Mouse (Mus musculus): ENCODE measurements around the gene Ssh3. TPM values are rescaled to one million over a fixed set of nuclear protein-coding genes. Genes with fewer than 3 reads are reported as not detected.
A peak's percentile ranks its signal among the peaks of the same experiment; 100 is the strongest.
"Not testable (repeated sequence)": the region's sequence is repeated elsewhere in the genome, so short reads cannot be mapped to it uniquely, and the experiment has no call there.

Ssh3 gene
- polyA plus RNA-seq, 1 experiment from 2014 or later: 21.2 TPM

GRCm38 (mm10) chr19:4257897-4258252 lies 11.1 kb downstream of the Ssh3 start:
- H3K27me3 ChIP-seq (replicated peaks; ENCODE audit: control insufficient read depth, insufficient read depth, low read length): no peaks in the 10 kb centered on the region
- peak overlapping the region; percentile 69 for H3K9ac ChIP-seq (ENCODE audit: low read depth, low read length)
- peak overlapping the region; percentile 74 for H3K4me3 ChIP-seq (ENCODE audit: low read length)
- no peak overlapping the region for H3K27ac ChIP-seq (ENCODE audit: low read depth, low read length)
- peak overlapping the region; percentile 85 for H3K4me2 ChIP-seq (ENCODE audit: low read length)
- H3K4me1 ChIP-seq (ENCODE audit: control insufficient read depth, insufficient read depth, low read depth, low read length): peaks cover 5% of the 10 kb centered on the region
- no peaks in the 10 kb centered on the region for H3K9me3 ChIP-seq (ENCODE audit: control insufficient read depth, low read length)
- no peaks in the 10 kb centered on the region for H3K36me3 ChIP-seq (ENCODE audit: control insufficient read depth, insufficient read depth, low read length)
- 18% methylated on average over 12 of the region's 12 CpGs for WGBS
- ATAC-seq: no peak; the same call in 1 of the 2 replicates

GRCm38 (mm10) chr19:4257216-4257896 lies 11.6 kb downstream of the Ssh3 start:
- WGBS: under 1% methylated on average over 41 of the region's 41 CpGs
- peak; percentile 94 for ATAC-seq

GRCm38 (mm10) chr19:4255583-4256162 lies 13.3 kb downstream of the Ssh3 start:
- Histone ChIP-seq H3K4me3 (ENCODE audit: low read length) (no peak overlapping the region), H3K4me1 (ENCODE audit: control insufficient read depth, insufficient read depth, low read depth, low read length) (peaks cover 5% of the 10 kb centered on the region), H3K27me3 (replicated peaks; ENCODE audit: control insufficient read depth, insufficient read depth, low read length) (no peaks in the 10 kb centered on the region), H3K9ac (ENCODE audit: low read depth, low read length) (no peak overlapping the region), H3K27ac (ENCODE audit: low read depth, low read length) (no peak overlapping the region), H3K36me3 (ENCODE audit: control insufficient read depth, insufficient read depth, low read length) (no peaks in the 10 kb centered on the region), H3K9me3 (ENCODE audit: control insufficient read depth, low read length) (no peaks in the 10 kb centered on the region), H3K4me2 (ENCODE audit: low read length) (no peak overlapping the region)
- WGBS: 72% methylated on average over 11 of the region's 11 CpGs
- no peak for ATAC-seq

More at GRCm38 (mm10) chr19:4257216-4257896, 11.6 kb downstream of the Ssh3 start:
- Histone ChIP-seq H3K36me3 (ENCODE audit: control insufficient read depth, insufficient read depth, low read length) (no peaks in the 10 kb centered on the region), H3K4me2 (ENCODE audit: low read length) (peak overlapping the region; percentile 85), H3K27me3 (replicated peaks; ENCODE audit: control insufficient read depth, insufficient read depth, low read length) (no peaks in the 10 kb centered on the region), H3K4me3 (ENCODE audit: low read length) (peak overlapping the region; percentile 74), H3K9me3 (ENCODE audit: control insufficient read depth, low read length) (no peaks in the 10 kb centered on the region), H3K4me1 (ENCODE audit: control insufficient read depth, insufficient read depth, low read depth, low read length) (peaks cover 5% of the 10 kb centered on the region), H3K27ac (ENCODE audit: low read depth, low read length) (peak overlapping the region; percentile 55; the same call in 1 of the 2 replicates), H3K9ac (ENCODE audit: low read depth, low read length) (peak overlapping the region; percentile 75)

- Histone ChIP-seq H3K4me3 (ENCODE audit: low read length) (no peak overlapping the region), H3K4me2 (ENCODE audit: low read length) (no peak overlapping the region), H3K27me3 (replicated peaks; ENCODE audit: control insufficient read depth, insufficient read depth, low read length) (no peaks in the 10 kb centered on the region), H3K9me3 (ENCODE audit: control insufficient read depth, low read length) (no peaks in the 10 kb centered on the region), H3K4me1 (ENCODE audit: control insufficient read depth, insufficient read depth, low read depth, low read length) (peaks cover 5% of the 10 kb centered on the region), H3K9ac (ENCODE audit: low read depth, low read length) (no peak overlapping the region), H3K36me3 (ENCODE audit: control insufficient read depth, insufficient read depth, low read length) (no peaks in the 10 kb centered on the region), H3K27ac (ENCODE audit: low read depth, low read length) (no peak overlapping the region)
- WGBS: 90% methylated on average over 7 of the region's 7 CpGs
- ATAC-seq: no peak
Observed at GRCm38 (mm10) chr19:4254230-4254629, 14.8 kb downstream of the Ssh3 start.

GRCm38 (mm10) chr19:4248683-4249082 lies 20.3 kb downstream of the Ssh3 start:
- not testable (repeated sequence) for H3K4me2 ChIP-seq (ENCODE audit: low read length); H3K4me3 ChIP-seq (ENCODE audit: low read length); H3K27me3 ChIP-seq (replicated peaks; ENCODE audit: control insufficient read depth, insufficient read depth, low read length); H3K9me3 ChIP-seq (ENCODE audit: control insufficient read depth, low read length); H3K9ac ChIP-seq (ENCODE audit: low read depth, low read length); ATAC-seq; H3K4me1 ChIP-seq (ENCODE audit: control insufficient read depth, insufficient read depth, low read depth, low read length); H3K36me3 ChIP-seq (ENCODE audit: control insufficient read depth, insufficient read depth, low read length); H3K27ac ChIP-seq (ENCODE audit: low read depth, low read length)
- WGBS: 82% methylated on average over 1 of the region's 1 CpGs

- Histone ChIP-seq H3K4me2 (ENCODE audit: low read length) (no peak overlapping the region), H3K4me3 (ENCODE audit: low read length) (no peak overlapping the region), H3K36me3 (ENCODE audit: control insufficient read depth, insufficient read depth, low read length) (no peaks in the 10 kb centered on the region), H3K27me3 (replicated peaks; ENCODE audit: control insufficient read depth, insufficient read depth, low read length) (no peaks in the 10 kb centered on the region), H3K4me1 (ENCODE audit: control insufficient read depth, insufficient read depth, low read depth, low read length) (no peaks in the 10 kb centered on the region), H3K9ac (ENCODE audit: low read depth, low read length) (no peak overlapping the region), H3K27ac (ENCODE audit: low read depth, low read length) (no peak overlapping the region), H3K9me3 (ENCODE audit: control insufficient read depth, low read length) (no peaks in the 10 kb centered on the region)
- WGBS: 48% methylated on average over 1 of the region's 1 CpGs
- no peak for ATAC-seq
Observed at GRCm38 (mm10) chr19:4247010-4247409, 22.0 kb downstream of the Ssh3 start.

- H3K4me2 ChIP-seq (ENCODE audit: low read length): no peak overlapping the region
- WGBS: 86% methylated on average over 6 of the region's 6 CpGs
- no peak overlapping the region for H3K4me3 ChIP-seq (ENCODE audit: low read length)
- H3K4me1 ChIP-seq (ENCODE audit: control insufficient read depth, insufficient read depth, low read depth, low read length): no peaks in the 10 kb centered on the region
- H3K36me3 ChIP-seq (ENCODE audit: control insufficient read depth, insufficient read depth, low read length): no peaks in the 10 kb centered on the region
- H3K27me3 ChIP-seq (replicated peaks; ENCODE audit: control insufficient read depth, insufficient read depth, low read length): no peaks in the 10 kb centered on the region
- no peak overlapping the region for H3K9ac ChIP-seq (ENCODE audit: low read depth, low read length)
- H3K27ac ChIP-seq (ENCODE audit: low read depth, low read length): no peak overlapping the region
- no peaks in the 10 kb centered on the region for H3K9me3 ChIP-seq (ENCODE audit: control insufficient read depth, low read length)
- ATAC-seq: no peak
Observed at GRCm38 (mm10) chr19:4244775-4245174, 24.2 kb downstream of the Ssh3 start.

- no peaks in the 10 kb centered on the region for H3K36me3 ChIP-seq (ENCODE audit: control insufficient read depth, insufficient read depth, low read length)
- 56% methylated on average over 3 of the region's 3 CpGs for WGBS
Observed at GRCm38 (mm10) chr19:4242416-4242815, 26.6 kb downstream of the Ssh3 start.

GRCm38 (mm10) chr19:4240247-4240668 lies 28.7 kb downstream of the Ssh3 start:
- no peak overlapping the region for H3K4me2 ChIP-seq (ENCODE audit: low read length)
- no peak for ATAC-seq
- H3K4me3 ChIP-seq (ENCODE audit: low read length): no peak overlapping the region

More at GRCm38 (mm10) chr19:4242416-4242815, 26.6 kb downstream of the Ssh3 start:
- H3K9me3 ChIP-seq (ENCODE audit: control insufficient read depth, low read length): no peaks in the 10 kb centered on the region
- no peak for ATAC-seq
- no peak overlapping the region for H3K4me2 ChIP-seq (ENCODE audit: low read length)
- no peak overlapping the region for H3K9ac ChIP-seq (ENCODE audit: low read depth, low read length)
- H3K27ac ChIP-seq (ENCODE audit: low read depth, low read length): no peak overlapping the region
- H3K4me3 ChIP-seq (ENCODE audit: low read length): no peak overlapping the region
- H3K27me3 ChIP-seq (replicated peaks; ENCODE audit: control insufficient read depth, insufficient read depth, low read length): no peaks in the 10 kb centered on the region
- no peaks in the 10 kb centered on the region for H3K4me1 ChIP-seq (ENCODE audit: control insufficient read depth, insufficient read depth, low read depth, low read length)

More at GRCm38 (mm10) chr19:4240247-4240668, 28.7 kb downstream of the Ssh3 start:
- no peak overlapping the region for H3K9ac ChIP-seq (ENCODE audit: low read depth, low read length)
- no peaks in the 10 kb centered on the region for H3K9me3 ChIP-seq (ENCODE audit: control insufficient read depth, low read length)
- H3K27me3 ChIP-seq (replicated peaks; ENCODE audit: control insufficient read depth, insufficient read depth, low read length): no peaks in the 10 kb centered on the region
- WGBS: 70% methylated on average over 8 of the region's 8 CpGs
- H3K4me1 ChIP-seq (ENCODE audit: control insufficient read depth, insufficient read depth, low read depth, low read length): no peaks in the 10 kb centered on the region
- no peaks in the 10 kb centered on the region for H3K36me3 ChIP-seq (ENCODE audit: control insufficient read depth, insufficient read depth, low read length)
- no peak overlapping the region for H3K27ac ChIP-seq (ENCODE audit: low read depth, low read length)

All from hindbrain, embryonic 16.5 days (tissue).